8 mouse cellular contexts compared by ENCODE assay signal in genomic region chr8:57488312-57488765, GRCm38 (mm10). TPM values are rescaled to one million over a fixed set of nuclear protein-coding genes. Genes with fewer than 3 reads are reported as not detected.
DNase-seq lines count a peak whose midpoint lies in the region; ATAC-seq and TF ChIP-seq lines count a peak whose summit lies in the region.

No protein-coding gene starts in this region.

- WGBS in embryonic facial prominence, embryonic 14.5 days: under 1% methylated on average over 25 of the region's 25 CpGs
- 1% methylated on average over 25 of the region's 25 CpGs for WGBS in heart, embryonic 11.5 days (ENCODE audit: insufficient replicate concordance)
- WGBS in kidney, embryonic 15.5 days: 0% methylated on average over 25 of the region's 25 CpGs
- under 1% methylated on average over 25 of the region's 25 CpGs for WGBS in liver, embryonic 14.5 days (ENCODE audit: insufficient replicate concordance)

- no peaks in the 10 kb centered on the region for H3K9me3 ChIP-seq in embryonic facial prominence, embryonic 14.5 days (ENCODE audit: control insufficient read depth, low read length)
- no peaks in the 10 kb centered on the region for H3K9me3 ChIP-seq in heart, embryonic 11.5 days (replicated peaks; ENCODE audit: control insufficient read depth, low read length)
- H3K9me3 ChIP-seq in kidney, embryonic 15.5 days (replicated peaks): no peaks in the 10 kb centered on the region
- no peaks in the 10 kb centered on the region for H3K9me3 ChIP-seq in liver, embryonic 14.5 days (ENCODE audit: control insufficient read depth, low read length)

- peak overlapping the region; percentile 95 for H3K27ac ChIP-seq in embryonic facial prominence, embryonic 14.5 days (replicated peaks; ENCODE audit: low read depth, low read length)
- H3K27ac ChIP-seq in heart, embryonic 11.5 days (ENCODE audit: low read depth, low read length): peak overlapping the region; percentile 97
- H3K27ac ChIP-seq in kidney, embryonic 15.5 days: peak overlapping the region; percentile 95
- peak overlapping the region; percentile 82 for H3K27ac ChIP-seq in liver, embryonic 14.5 days

- TF ChIP-seq CTCF in liver, embryonic 14.5 days (IDR thresholded peaks at IDR 0.05; ENCODE audit: low read depth): no peak

- H3K27me3 ChIP-seq in embryonic facial prominence, embryonic 14.5 days (replicated peaks; ENCODE audit: control insufficient read depth, insufficient read depth, low read length): no peaks in the 10 kb centered on the region
- H3K27me3 ChIP-seq in heart, embryonic 11.5 days (ENCODE audit: control insufficient read depth, insufficient read depth, low read length): no peaks in the 10 kb centered on the region
- no peaks in the 10 kb centered on the region for H3K27me3 ChIP-seq in kidney, embryonic 15.5 days
- H3K27me3 ChIP-seq in liver, embryonic 14.5 days (ENCODE audit: control insufficient read depth, insufficient read depth, low read length): no peaks in the 10 kb centered on the region

- peak overlapping the region; percentile 88 for H3K4me2 ChIP-seq in embryonic facial prominence, embryonic 14.5 days (ENCODE audit: low read depth, low read length)
- H3K4me2 ChIP-seq in heart, embryonic 11.5 days: peak overlapping the region; percentile 80
- H3K4me2 ChIP-seq in kidney, embryonic 15.5 days: peak overlapping the region; percentile 90
- H3K4me2 ChIP-seq in liver, embryonic 14.5 days (ENCODE audit: low read depth): peak overlapping the region; percentile 95

- no peak for TF ChIP-seq EP300 in liver, embryonic 14.5 days (IDR thresholded peaks at IDR 0.05; ENCODE audit: low read depth)

- ATAC-seq in embryonic facial prominence, embryonic 14.5 days (ENCODE audit: low read depth): peak; percentile 19; the same call in 1 of the 2 replicates
- 0 out of 2 replicates have a peak, but pooled peaks have one; percentile 31 for ATAC-seq in heart, embryonic 11.5 days (replicated peaks; ENCODE audit: insufficient number of reproducible peaks, low FRiP score, low TSS enrichment)
- peak; percentile 37 for ATAC-seq in kidney, embryonic 15.5 days (replicated peaks; ENCODE audit: low FRiP score)
- peak; percentile 50; the same call in 1 of the 2 replicates for ATAC-seq in liver, embryonic 14.5 days (ENCODE audit: insufficient read depth)

- H3K4me3 ChIP-seq in embryonic facial prominence, embryonic 14.5 days (ENCODE audit: low read depth, low read length): peak overlapping the region; percentile 92
- peak overlapping the region; percentile 86 for H3K4me3 ChIP-seq in heart, embryonic 11.5 days (ENCODE audit: low read depth, low read length)
- peak overlapping the region; percentile 68 for H3K4me3 ChIP-seq in kidney, embryonic 15.5 days (replicated peaks)
- H3K4me3 ChIP-seq in liver, embryonic 14.5 days (ENCODE audit: insufficient read depth in 1 of 2, low read depth in 2 of 2, low read length in 2 of 2): peak overlapping the region; percentile 94 to 97

- peak; percentile 93 for DNase-seq in CD4-positive helper T cell, adult 2 months (ENCODE audit: low read depth, low spot score)
- peak; percentile 65 for DNase-seq in adrenal gland, postnatal 25 days
- peak; percentile 78 for DNase-seq in embryonic facial prominence, embryonic 14.5 days (ENCODE audit: low spot score)
- peak; percentile 66 to 67 (median 67) for DNase-seq in liver, embryonic 14.5 days (ENCODE audit: low read depth in 3 of 3, low spot score in 3 of 3)
- DNase-seq in neural tube, embryonic 10.5 days (ENCODE audit: extremely low spot score, low spot score): peak; percentile 72
- peak; percentile 28 for DNase-seq in telencephalon, adult 2 months (ENCODE audit: low read depth, low spot score)

- 0 out of 2 replicates have a peak, but pooled peaks cover 3% of the 10 kb centered on the region for H3K4me1 ChIP-seq in embryonic facial prominence, embryonic 14.5 days (ENCODE audit: control insufficient read depth, insufficient read depth, low read length)
- H3K4me1 ChIP-seq in heart, embryonic 11.5 days (ENCODE audit: control insufficient read depth, insufficient read depth, low read length): 0 out of 2 replicates have a peak, but pooled peaks cover 6% of the 10 kb centered on the region
- peaks cover 9% of the 10 kb centered on the region for H3K4me1 ChIP-seq in kidney, embryonic 15.5 days
- peaks cover 8 to 15% of the 10 kb centered on the region in 2 experiments; a peak in 3 of 4 replicates for H3K4me1 ChIP-seq in liver, embryonic 14.5 days (replicated peaks; ENCODE audit: control insufficient read depth in 2 of 2, insufficient read depth in 2 of 2, low read length in 1 of 2)

- peak overlapping the region; percentile 72 for H3K9ac ChIP-seq in embryonic facial prominence, embryonic 14.5 days (ENCODE audit: low read depth, low read length)
- peak overlapping the region; percentile 89 for H3K9ac ChIP-seq in heart, embryonic 11.5 days (ENCODE audit: low read depth, low read length)
- H3K9ac ChIP-seq in kidney, embryonic 15.5 days: peak overlapping the region; percentile 55
- peak overlapping the region; percentile 70 for H3K9ac ChIP-seq in liver, embryonic 14.5 days (replicated peaks)

- H3K36me3 ChIP-seq in embryonic facial prominence, embryonic 14.5 days (ENCODE audit: control insufficient read depth, insufficient read depth, low read length): peaks cover 4% of the 10 kb centered on the region; the same call in 1 of the 2 replicates
- no peaks in the 10 kb centered on the region for H3K36me3 ChIP-seq in heart, embryonic 11.5 days (ENCODE audit: control insufficient read depth, insufficient read depth, low read length)
- H3K36me3 ChIP-seq in kidney, embryonic 15.5 days: peaks cover 3% of the 10 kb centered on the region; the same call in 1 of the 2 replicates
- no peaks in the 10 kb centered on the region; the same call in none of the 2 replicates for H3K36me3 ChIP-seq in liver, embryonic 14.5 days (replicated peaks; ENCODE audit: control insufficient read depth, insufficient read depth, low read depth)

RNA-seq across cellular contexts. Expression of gene Sap30, which starts 0.7 kb away (rescaled TPM):
- 12.4 and 15.1 TPM in 2 replicates for total RNA-seq in adrenal gland, postnatal 25 days (2021)
- 32.8 and 34.4 TPM in 2 replicates for polyA plus RNA-seq in embryonic facial prominence, embryonic 14.5 days (2014; fragmentation: Nextera tagmentation; extraction: Ambion mirVana)
- polyA plus RNA-seq in heart, embryonic 11.5 days (2014; fragmentation: Nextera tagmentation; extraction: Ambion mirVana): 48.6 and 50.4 TPM in 2 replicates
- 35.9 and 37.0 TPM in 2 replicates for polyA plus RNA-seq in kidney, embryonic 15.5 days (2015; fragmentation: Nextera tagmentation; extraction: Ambion mirVana)
- polyA plus RNA-seq in liver, embryonic 14.5 days (2012; rRNA removed): 7.5 and 10.6 TPM in 2 replicates
- polyA plus RNA-seq in liver, embryonic 14.5 days (2014; fragmentation: Nextera tagmentation; extraction: Ambion mirVana): 14.0 and 14.4 TPM in 2 replicates

RNA-seq across cellular contexts. Expression of gene Hmgb2, which starts 23.4 kb away (rescaled TPM):
- 28.0 and 35.7 TPM in 2 replicates for total RNA-seq in adrenal gland, postnatal 25 days (2021)
- polyA plus RNA-seq in embryonic facial prominence, embryonic 14.5 days (2014; fragmentation: Nextera tagmentation; extraction: Ambion mirVana): 258 and 290 TPM in 2 replicates
- 288 and 289 TPM in 2 replicates for polyA plus RNA-seq in heart, embryonic 11.5 days (2014; fragmentation: Nextera tagmentation; extraction: Ambion mirVana)
- 478 and 554 TPM in 2 replicates for polyA plus RNA-seq in kidney, embryonic 15.5 days (2015; fragmentation: Nextera tagmentation; extraction: Ambion mirVana)
- polyA plus RNA-seq in liver, embryonic 14.5 days (2012; rRNA removed): 74.6 and 191 TPM in 2 replicates
- 280 and 300 TPM in 2 replicates for polyA plus RNA-seq in liver, embryonic 14.5 days (2014; fragmentation: Nextera tagmentation; extraction: Ambion mirVana)

RNA-seq across cellular contexts. Expression of gene Scrg1, which starts 32.6 kb away (rescaled TPM):
- total RNA-seq in adrenal gland, postnatal 25 days (2021): not detected in 2 replicates
- polyA plus RNA-seq in embryonic facial prominence, embryonic 14.5 days (2014; fragmentation: Nextera tagmentation; extraction: Ambion mirVana): 8.3 and 10.0 TPM in 2 replicates
- 0.68 and 0.72 TPM in 2 replicates for polyA plus RNA-seq in heart, embryonic 11.5 days (2014; fragmentation: Nextera tagmentation; extraction: Ambion mirVana)
- 0.39 TPM in 1 of 2 replicates, not detected in the other for polyA plus RNA-seq in kidney, embryonic 15.5 days (2015; fragmentation: Nextera tagmentation; extraction: Ambion mirVana)
- polyA plus RNA-seq in liver, embryonic 14.5 days (2012; rRNA removed): 0.13 TPM in 1 of 2 replicates, not detected in the other
- not detected in 2 replicates for polyA plus RNA-seq in liver, embryonic 14.5 days (2014; fragmentation: Nextera tagmentation; extraction: Ambion mirVana)

Comparison
In these comparisons a context has a peak if more than half of its experiments do, and no peak if none do; other contexts are left out.
1. Peak in every context shown above with its lines: DNase-seq, ATAC-seq, H3K4me3 ChIP-seq and H3K27ac ChIP-seq.
2. DNase-seq: peak in every context shown above with its lines; median percentile 93 in CD4-positive helper T cell, adult 2 months; 78 in embryonic facial prominence, embryonic 14.5 days; 72 in neural tube, embryonic 10.5 days; 67 in liver, embryonic 14.5 days; 65 in adrenal gland, postnatal 25 days; 28 in telencephalon, adult 2 months.